Mouse (Mus musculus): ENCODE results near the gene Phf12. TPM values are rescaled to one million over a fixed set of nuclear protein-coding genes. Genes with fewer than 3 reads are reported as not detected.

Gene Phf12
- polyA plus RNA-seq (2012; rRNA removed), result 151 and 160 TPM in 2 replicates

DNA sequence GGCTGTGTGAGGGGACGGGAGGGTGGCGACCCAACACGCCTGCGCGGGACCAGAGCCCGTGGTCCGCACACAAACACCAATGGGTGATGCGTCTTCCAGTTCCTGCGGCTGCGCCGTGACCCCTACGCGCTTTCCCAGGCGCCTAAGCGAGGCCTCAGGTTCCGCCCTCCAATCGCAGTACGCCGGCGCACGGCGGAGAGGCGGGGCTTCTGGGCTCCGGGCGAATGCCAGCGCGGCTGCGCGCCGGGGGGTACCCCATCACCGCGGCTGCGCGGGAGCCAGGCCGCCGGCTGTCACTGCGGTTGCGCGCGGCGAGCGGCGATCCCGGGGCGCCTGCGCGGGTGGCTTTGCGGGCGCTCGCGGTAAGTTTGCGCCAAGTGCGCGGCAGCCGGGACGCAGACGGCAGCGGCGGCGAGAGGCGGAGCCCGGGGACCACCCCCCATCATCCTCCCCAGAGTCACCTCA lies at the start of gene Phf12:
Gene Phf12, plus strand, starts transcription at position 314 of the 465 bp plus-strand sequence.
- DNase-seq, result peak; percentile 100
- Histone ChIP-seq H3K27ac (ENCODE audit: control insufficient read depth, insufficient read depth, low read length) (peak within 1 kb of the TSS; percentile 93), H3K4me1 (replicated peaks; ENCODE audit: control insufficient read depth, insufficient read depth, low read length) (peaks cover 12% of the 10 kb centered on the region), H3K27me3 (ENCODE audit: control insufficient read depth, insufficient read depth, low read length) (no peaks in the 10 kb centered on the region), H3K4me3 (ENCODE audit: control insufficient read depth, insufficient read depth, low read length) (peak within 1 kb of the TSS; percentile 99), H3K36me3 (ENCODE audit: control insufficient read depth, insufficient read depth, low read length) (no peaks in the 10 kb centered on the region)
- TF ChIP-seq POLR2A (IDR thresholded peaks at IDR 0.05; ENCODE audit: control insufficient read depth, extremely low read depth, insufficient read depth, low read length, poor library complexity) (peak; percentile 96), CTCF (IDR thresholded peaks at IDR 0.05; ENCODE audit: borderline replicate concordance, control insufficient read depth, extremely low read depth, insufficient read depth, low read length, poor library complexity) (peak; percentile 59; the same call in 1 of the 2 replicates)
- under 1% methylated on average over 62 of the region's 62 CpGs for WGBS

DNA sequence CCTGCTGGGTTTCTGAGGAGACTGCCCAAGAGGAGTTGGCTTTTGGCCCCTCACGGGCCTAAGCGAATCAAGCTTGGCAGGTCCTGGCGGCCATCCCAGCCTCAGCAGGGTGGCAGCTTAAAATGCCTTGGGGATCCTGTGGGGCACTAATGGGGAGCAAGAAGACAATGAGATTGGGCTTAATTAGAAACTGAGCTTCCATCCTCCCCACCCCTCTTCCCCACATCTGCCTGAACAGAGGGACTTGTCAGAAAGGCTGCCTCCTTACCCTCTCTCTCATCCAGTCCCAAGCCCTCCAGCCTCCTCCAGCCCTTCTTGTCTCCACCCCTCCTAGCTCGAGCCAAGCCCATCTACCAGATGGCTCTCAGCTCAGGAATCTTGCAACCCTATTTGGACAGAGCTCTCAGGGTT lies 48.4 kb upstream of the Phf12 start:
- H3K36me3 ChIP-seq (ENCODE audit: control insufficient read depth, insufficient read depth, low read length), result no peaks in the 10 kb centered on the region
- H3K27ac ChIP-seq (ENCODE audit: control insufficient read depth, insufficient read depth, low read length), result no peak overlapping the region
- H3K4me1 ChIP-seq (replicated peaks; ENCODE audit: control insufficient read depth, insufficient read depth, low read length), result peaks cover 9% of the 10 kb centered on the region
- TF ChIP-seq POLR2A (IDR thresholded peaks at IDR 0.05; ENCODE audit: control insufficient read depth, extremely low read depth, insufficient read depth, low read length, poor library complexity) (no peak), CTCF (IDR thresholded peaks at IDR 0.05; ENCODE audit: borderline replicate concordance, control insufficient read depth, extremely low read depth, insufficient read depth, low read length, poor library complexity) (no peak)
- no peak overlapping the region for H3K4me3 ChIP-seq (ENCODE audit: control insufficient read depth, insufficient read depth, low read length)
- DNase-seq, result no peak
- H3K27me3 ChIP-seq (ENCODE audit: control insufficient read depth, insufficient read depth, low read length), result peaks cover 38% of the 10 kb centered on the region
- 15% methylated on average over 4 of the region's 4 CpGs for WGBS

DNA sequence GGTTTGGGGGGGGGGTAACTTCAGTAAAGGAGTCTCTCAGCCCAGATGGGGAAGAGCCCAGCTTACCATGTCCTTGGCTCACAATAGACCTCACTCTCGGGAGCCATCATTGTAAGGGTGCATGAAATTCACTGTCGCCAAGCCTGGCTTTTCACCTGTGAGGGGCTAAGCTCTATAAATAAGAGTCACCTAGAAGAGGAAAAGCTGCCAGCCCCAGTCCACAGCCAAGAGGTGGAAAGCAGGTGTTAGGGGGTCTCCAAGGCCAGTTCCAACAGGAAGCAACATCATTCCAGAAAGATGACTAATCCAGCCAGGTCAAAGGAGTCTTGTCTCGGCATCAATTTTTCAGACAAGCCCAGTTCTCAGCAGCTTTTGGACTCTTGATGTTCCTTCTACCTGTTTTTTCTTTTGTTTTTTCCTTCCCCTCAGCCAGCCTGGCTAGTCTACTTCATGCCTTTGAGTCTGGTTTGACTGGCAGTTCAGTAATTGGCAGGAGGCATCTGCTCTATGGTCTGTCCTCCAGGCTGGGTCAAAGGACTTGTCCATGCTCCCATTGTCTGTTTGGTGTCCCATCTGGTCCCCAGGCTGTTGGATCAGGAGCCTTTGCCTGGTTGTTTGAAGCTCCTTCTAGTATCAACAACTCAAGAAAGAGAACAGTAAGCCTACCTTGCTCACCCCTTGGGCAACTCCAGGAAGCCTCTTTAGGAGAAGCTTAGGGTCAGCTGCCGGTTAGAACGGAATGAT lies 47.8 kb upstream of the Phf12 start:
- TF ChIP-seq CTCF (IDR thresholded peaks at IDR 0.05; ENCODE audit: borderline replicate concordance, control insufficient read depth, extremely low read depth, insufficient read depth, low read length, poor library complexity) (no peak), POLR2A (IDR thresholded peaks at IDR 0.05; ENCODE audit: control insufficient read depth, extremely low read depth, insufficient read depth, low read length, poor library complexity) (no peak)
- no peak overlapping the region for H3K4me3 ChIP-seq (ENCODE audit: control insufficient read depth, insufficient read depth, low read length)
- no peak overlapping the region for H3K27ac ChIP-seq (ENCODE audit: control insufficient read depth, insufficient read depth, low read length)
- DNase-seq, result no peak
- 70% methylated on average over 5 of the region's 5 CpGs for WGBS
- H3K36me3 ChIP-seq (ENCODE audit: control insufficient read depth, insufficient read depth, low read length), result no peaks in the 10 kb centered on the region
- peaks cover 9% of the 10 kb centered on the region for H3K4me1 ChIP-seq (replicated peaks; ENCODE audit: control insufficient read depth, insufficient read depth, low read length)
- peaks cover 38% of the 10 kb centered on the region for H3K27me3 ChIP-seq (ENCODE audit: control insufficient read depth, insufficient read depth, low read length)

DNA sequence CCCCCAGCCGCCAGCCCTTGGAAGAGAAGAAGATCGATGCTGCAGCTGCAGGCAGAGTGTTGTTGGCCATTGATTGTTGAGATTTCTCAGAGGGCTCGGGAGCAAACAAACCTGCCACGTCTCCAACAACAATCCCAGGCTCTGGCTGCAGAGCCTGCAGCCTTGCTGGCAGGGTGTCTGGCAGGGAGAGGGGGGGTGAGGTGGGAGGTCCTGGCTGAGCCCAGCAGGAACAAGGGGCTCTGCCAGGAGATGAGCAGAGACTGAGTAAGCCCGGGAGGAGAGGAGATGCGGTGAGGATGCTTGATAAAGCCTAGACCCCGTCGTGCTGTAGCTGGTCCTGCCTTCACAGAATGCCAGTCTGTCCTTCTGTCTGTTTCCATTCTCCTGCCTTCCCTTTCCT lies 45.7 kb upstream of the Phf12 start:
- Histone ChIP-seq H3K4me1 (replicated peaks; ENCODE audit: control insufficient read depth, insufficient read depth, low read length) (no peaks in the 10 kb centered on the region), H3K27me3 (ENCODE audit: control insufficient read depth, insufficient read depth, low read length) (peaks cover 27% of the 10 kb centered on the region), H3K36me3 (ENCODE audit: control insufficient read depth, insufficient read depth, low read length) (no peaks in the 10 kb centered on the region), H3K4me3 (ENCODE audit: control insufficient read depth, insufficient read depth, low read length) (no peak overlapping the region), H3K27ac (ENCODE audit: control insufficient read depth, insufficient read depth, low read length) (no peak overlapping the region)
- TF ChIP-seq POLR2A (IDR thresholded peaks at IDR 0.05; ENCODE audit: control insufficient read depth, extremely low read depth, insufficient read depth, low read length, poor library complexity) (no peak), CTCF (IDR thresholded peaks at IDR 0.05; ENCODE audit: borderline replicate concordance, control insufficient read depth, extremely low read depth, insufficient read depth, low read length, poor library complexity) (no peak)
- 24% methylated on average over 8 of the region's 8 CpGs for WGBS
- DNase-seq, result no peak

DNA sequence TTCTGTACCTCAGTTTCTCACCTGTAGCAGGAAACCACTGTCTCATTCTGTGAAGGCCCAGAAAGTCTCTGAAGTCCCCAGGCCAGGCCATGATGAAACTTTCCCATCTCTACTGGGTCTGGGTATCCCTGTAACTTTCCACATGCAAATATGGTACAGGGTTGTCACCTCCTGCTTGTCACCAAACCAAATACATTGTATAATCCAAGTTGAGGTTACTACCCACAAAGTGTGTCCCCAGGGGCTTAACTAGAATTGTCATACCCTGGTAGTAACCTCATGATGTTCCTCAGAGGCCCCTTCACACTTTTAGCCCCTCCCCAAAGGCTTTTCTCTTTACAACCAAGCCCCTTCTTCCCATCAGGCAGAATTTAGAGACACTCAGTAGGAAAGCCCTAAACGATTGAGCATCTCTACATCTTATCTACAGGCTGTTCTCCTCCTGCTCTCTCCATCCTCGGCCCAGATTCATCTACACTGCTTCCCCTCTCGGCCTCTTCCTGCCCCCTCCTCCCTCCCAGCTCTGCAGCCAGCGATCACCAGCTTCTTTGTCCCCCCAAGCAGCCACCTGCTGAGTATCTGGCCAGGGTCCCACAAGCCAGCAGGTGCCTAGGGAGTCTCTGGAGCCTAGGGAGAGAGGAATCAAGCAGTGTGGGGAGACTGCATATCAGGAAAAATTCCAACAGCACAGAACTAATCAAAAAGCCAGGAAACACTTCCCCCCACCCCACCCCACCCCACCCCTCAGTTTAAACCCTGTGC lies 44.7 kb upstream of the Phf12 start:
- no peaks in the 10 kb centered on the region for H3K36me3 ChIP-seq (ENCODE audit: control insufficient read depth, insufficient read depth, low read length)
- H3K4me1 ChIP-seq (replicated peaks; ENCODE audit: control insufficient read depth, insufficient read depth, low read length), result no peaks in the 10 kb centered on the region
- peaks cover 18% of the 10 kb centered on the region for H3K27me3 ChIP-seq (ENCODE audit: control insufficient read depth, insufficient read depth, low read length)
- TF ChIP-seq POLR2A (IDR thresholded peaks at IDR 0.05; ENCODE audit: control insufficient read depth, extremely low read depth, insufficient read depth, low read length, poor library complexity), result no peak
- TF ChIP-seq CTCF (IDR thresholded peaks at IDR 0.05; ENCODE audit: borderline replicate concordance, control insufficient read depth, extremely low read depth, insufficient read depth, low read length, poor library complexity), result no peak
- H3K27ac ChIP-seq (ENCODE audit: control insufficient read depth, insufficient read depth, low read length), result no peak overlapping the region
- no peak for DNase-seq
- H3K4me3 ChIP-seq (ENCODE audit: control insufficient read depth, insufficient read depth, low read length), result no peak overlapping the region
- 16% methylated on average over 4 of the region's 4 CpGs for WGBS

DNA sequence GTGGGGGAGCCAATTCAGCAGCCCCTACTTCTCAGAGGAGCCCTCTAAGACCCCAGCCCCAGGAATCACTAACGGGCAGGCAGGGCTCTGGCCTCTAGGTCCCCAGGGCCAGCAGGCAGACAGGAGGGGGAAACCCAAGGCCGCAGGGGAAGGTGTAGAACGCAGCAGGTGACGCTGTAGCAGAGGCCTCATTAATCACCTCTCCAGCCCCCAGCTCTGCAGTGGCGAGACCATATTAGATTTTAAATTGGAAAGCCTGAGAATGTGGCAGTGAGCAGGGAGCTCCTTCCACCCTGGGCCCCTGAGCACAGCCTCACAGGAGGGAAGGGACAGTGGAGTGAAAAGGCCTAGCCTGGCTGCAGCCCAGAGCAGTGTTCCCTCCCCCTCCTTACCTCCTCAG lies 40.3 kb upstream of the Phf12 start:
- Histone ChIP-seq H3K27me3 (ENCODE audit: control insufficient read depth, insufficient read depth, low read length) (peaks cover 2% of the 10 kb centered on the region; the same call in 1 of the 2 replicates), H3K4me1 (replicated peaks; ENCODE audit: control insufficient read depth, insufficient read depth, low read length) (no peaks in the 10 kb centered on the region), H3K36me3 (ENCODE audit: control insufficient read depth, insufficient read depth, low read length) (no peaks in the 10 kb centered on the region), H3K4me3 (ENCODE audit: control insufficient read depth, insufficient read depth, low read length) (no peak overlapping the region), H3K27ac (ENCODE audit: control insufficient read depth, insufficient read depth, low read length) (no peak overlapping the region)
- 56% methylated on average over 5 of the region's 5 CpGs for WGBS
- DNase-seq, result no peak
- no peak for TF ChIP-seq CTCF (IDR thresholded peaks at IDR 0.05; ENCODE audit: borderline replicate concordance, control insufficient read depth, extremely low read depth, insufficient read depth, low read length, poor library complexity)
- TF ChIP-seq POLR2A (IDR thresholded peaks at IDR 0.05; ENCODE audit: control insufficient read depth, extremely low read depth, insufficient read depth, low read length, poor library complexity), result no peak
